Mouse (Mus musculus): ENCODE measurements around the gene Gm21698. TPM values are rescaled to one million over a fixed set of nuclear protein-coding genes. Genes with fewer than 3 reads are reported as not detected.
"Not testable (repeated sequence)": the region's sequence is repeated elsewhere in the genome, so short reads cannot be mapped to it uniquely, and the experiment has no call there.

Gm21698 gene
- total RNA-seq (2021) = not detected
- long read RNA-seq = 0 reads

- DNase-seq (ENCODE audit: low spot score in 2 of 2) = not testable (repeated sequence)
Observed at GRCm38 (mm10) chr5:25988550-25988949, at the start of gene Gm21698. Gene Gm21698, minus strand, starts transcription at chr5:25988650.

GRCm38 (mm10) chr5:26022816-26023215 is 34.4 kb upstream of the Gm21698 start, which contains the start of gene Gm5862:
Gene Gm5862, minus strand, starts transcription at chr5:26022916.
- not testable (repeated sequence) for DNase-seq (ENCODE audit: low spot score in 2 of 2)

GRCm38 (mm10) chr5:26007697-26008096 is 19.2 kb upstream of the Gm21698 start:
- peak in 1 of 2 experiments; percentile 10 for DNase-seq (ENCODE audit: low spot score in 2 of 2)

GRCm38 (mm10) chr5:26006937-26007695 is 18.7 kb upstream of the Gm21698 start:
- DNase-seq (ENCODE audit: low spot score in 2 of 2) = peak; percentile 30 to 60

GRCm38 (mm10) chr5:26004698-26005097 is 16.2 kb upstream of the Gm21698 start, which contains the start of gene Gm1979:
Gene Gm1979, minus strand, starts transcription at chr5:26004798.
- not testable (repeated sequence) for DNase-seq (ENCODE audit: low spot score in 2 of 2)

GRCm38 (mm10) chr5:25972563-25972962 is 15.9 kb downstream of the Gm21698 start, which contains the start of gene Gm21680:
Gene Gm21680, minus strand, starts transcription at chr5:25972663.
- DNase-seq (ENCODE audit: low spot score in 2 of 2) = not testable (repeated sequence)

- not testable (repeated sequence) for DNase-seq (ENCODE audit: low spot score in 2 of 2)
Observed at GRCm38 (mm10) chr5:25957050-25957449, 31.4 kb downstream of the Gm21698 start.

- DNase-seq (ENCODE audit: low spot score in 2 of 2) = peak in 1 of 2 experiments; percentile 10
Observed at GRCm38 (mm10) chr5:25956611-25957010, 31.8 kb downstream of the Gm21698 start.

GRCm38 (mm10) chr5:25954317-25954716 is 34.1 kb downstream of the Gm21698 start, which contains the start of gene Gm21671:
Gene Gm21671, minus strand, starts transcription at chr5:25954417.
- not testable (repeated sequence) for DNase-seq (ENCODE audit: low spot score in 2 of 2)

GRCm38 (mm10) chr5:25945391-25945790 is 43.1 kb downstream of the Gm21698 start:
- not testable (repeated sequence) for DNase-seq (ENCODE audit: low spot score in 2 of 2)

- not testable (repeated sequence) for DNase-seq (ENCODE audit: low spot score in 2 of 2)
Observed at GRCm38 (mm10) chr5:25942281-25942680, 46.2 kb downstream of the Gm21698 start, which contains the start of gene Gm21663. Gene Gm21663, minus strand, starts transcription at chr5:25942381.

Other genes with a start within 250 kb of the Gm21698 start
- gene Actr3b, start 228.7 kb downstream of the Gm21698 start, total RNA-seq (2021) = 100 to 1,000 TPM; 221 to 229 TPM
- gene Gm21663, start 46.3 kb downstream of the Gm21698 start, total RNA-seq (2021) = not detected
- not detected for gene Gm21671, start 34.2 kb downstream of the Gm21698 start, total RNA-seq (2021)
- gene Gm21680, start 16.0 kb downstream of the Gm21698 start, total RNA-seq (2021) = not detected
- gene Gm1979, start 16.1 kb upstream of the Gm21698 start, total RNA-seq (2021) = not detected
- gene Gm5862, start 34.3 kb upstream of the Gm21698 start, total RNA-seq (2021) = not detected
- gene Speer4a, start 50.9 kb upstream of the Gm21698 start, total RNA-seq (2021) = not detected
- gene Gm7347, start 69.9 kb upstream of the Gm21698 start, total RNA-seq (2021) = not detected
- gene Gm10471, start 100.6 kb upstream of the Gm21698 start, total RNA-seq (2021) = not detected
- not detected for gene 5031410I06Rik, start 116.7 kb upstream of the Gm21698 start, total RNA-seq (2021)
- not detected for gene Gm10220, start 132.8 kb upstream of the Gm21698 start, total RNA-seq (2021)